30 mouse cellular contexts compared by ENCODE assay signal in the genomic region with DNA sequence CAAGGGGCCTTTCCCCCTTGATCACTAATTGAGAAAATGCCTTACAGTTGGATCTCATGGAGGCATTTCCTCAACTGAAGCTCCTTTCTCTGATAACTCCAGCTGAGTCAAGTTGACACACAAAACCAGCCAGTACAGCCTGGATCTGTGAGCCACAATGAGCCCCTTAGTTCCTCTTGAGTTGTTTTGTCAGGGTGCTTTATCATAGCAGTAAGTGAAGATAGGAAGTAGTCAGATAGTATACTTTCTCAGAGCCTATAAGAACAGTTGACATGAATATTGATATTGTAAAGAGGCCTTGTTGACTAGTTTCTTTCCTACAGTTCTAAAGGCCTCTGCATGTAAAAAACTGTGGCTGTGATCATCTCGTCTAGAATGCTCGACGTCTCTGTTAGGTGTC.
"Had no signal": no experiment of that assay in that cellular context is flagged by ENCODE, and none has a peak within 500 bp of the region (broad histone marks: within the 10 kb centered on the region; RNA-seq: fewer than 3 reads in every experiment).

No protein-coding gene starts in this region.

- H3K27me3 ChIP-seq: heart, embryonic 12.5 days; heart, embryonic 13.5 days; heart, embryonic 15.5 days; hindbrain, embryonic 12.5 days; hindbrain, embryonic 13.5 days; hindbrain, embryonic 15.5 days; intestine, embryonic 15.5 days; kidney, embryonic 15.5 days had no signal

- H3K27ac ChIP-seq: heart, embryonic 10.5 days; heart, embryonic 13.5 days; heart, embryonic 15.5 days; hindbrain, embryonic 10.5 days; hindbrain, embryonic 12.5 days; hindbrain, embryonic 13.5 days; hindbrain, embryonic 14.5 days; hindbrain, embryonic 15.5 days; hindbrain, postnatal 0 days; intestine, embryonic 15.5 days; kidney, embryonic 15.5 days; kidney, postnatal 0 days; layer of hippocampus, adult 2 months had no signal

- H3K9me3 ChIP-seq: heart, embryonic 10.5 days; heart, embryonic 12.5 days; heart, embryonic 13.5 days; heart, embryonic 15.5 days; hindbrain, embryonic 10.5 days; hindbrain, embryonic 12.5 days; hindbrain, embryonic 13.5 days; hindbrain, embryonic 15.5 days; intestine, embryonic 15.5 days; kidney, embryonic 15.5 days had no signal

- H3K4me1 ChIP-seq: heart, embryonic 10.5 days; heart, embryonic 12.5 days; heart, embryonic 13.5 days; heart, embryonic 15.5 days; hindbrain, embryonic 10.5 days; hindbrain, embryonic 12.5 days; hindbrain, embryonic 13.5 days; hindbrain, embryonic 15.5 days; intestine, embryonic 15.5 days; kidney, embryonic 15.5 days had no signal

- H3K4me3 ChIP-seq: heart, embryonic 10.5 days; heart, embryonic 12.5 days; heart, embryonic 13.5 days; heart, embryonic 15.5 days; hindbrain, embryonic 10.5 days; hindbrain, embryonic 12.5 days; hindbrain, embryonic 13.5 days; hindbrain, embryonic 15.5 days; intestine, embryonic 15.5 days; kidney, embryonic 15.5 days; layer of hippocampus, adult 2 months had no signal

- H3K36me3 ChIP-seq: heart, embryonic 15.5 days; intestine, embryonic 15.5 days had no signal

- DNase-seq: heart, postnatal 10 days; heart, postnatal 14 days; heart, postnatal 36 days; heart, postnatal 4 days; kidney, adult 11 months; kidney, adult 18-20 months; kidney, adult 2 months; kidney, adult 8-10 months; kidney, adult 9 months; kidney, postnatal 10 days; kidney, postnatal 14 days; kidney, postnatal 25 days; kidney, postnatal 36 days; kidney, postnatal 4 days; layer of hippocampus, adult 9-11 months; layer of hippocampus, postnatal 36 days had no signal

- H3K9ac ChIP-seq: heart, embryonic 12.5 days; heart, embryonic 13.5 days; heart, embryonic 15.5 days; hindbrain, embryonic 12.5 days; hindbrain, embryonic 13.5 days; hindbrain, embryonic 14.5 days; hindbrain, embryonic 15.5 days; intestine, embryonic 15.5 days; kidney, embryonic 15.5 days had no signal
